Comparison of ENCODE assay signal across 23 mouse cellular contexts in genomic region chr5:35366241-35367032, GRCm38 (mm10). TPM values are rescaled to one million over a fixed set of nuclear protein-coding genes. Genes with fewer than 3 reads are reported as not detected.
"Had no signal": no experiment of that assay in that cellular context is flagged by ENCODE, and none has a peak within 500 bp of the region (broad histone marks: within the 10 kb centered on the region; RNA-seq: fewer than 3 reads in every experiment).

No protein-coding gene starts in this region.

- H3K9me3 ChIP-seq: midbrain, embryonic 10.5 days; midbrain, embryonic 13.5 days; midbrain, embryonic 15.5 days; neural tube, embryonic 13.5 days; neural tube, embryonic 15.5 days had no signal

- H3K4me2 ChIP-seq: lung, embryonic 14.5 days; midbrain, embryonic 13.5 days; midbrain, embryonic 15.5 days; neural tube, embryonic 13.5 days; neural tube, embryonic 15.5 days had no signal

- H3K36me3 ChIP-seq: midbrain, embryonic 10.5 days; midbrain, embryonic 13.5 days; midbrain, embryonic 15.5 days; neural tube, embryonic 13.5 days; neural tube, embryonic 15.5 days had no signal

- H3K4me3 ChIP-seq: midbrain, embryonic 10.5 days; midbrain, embryonic 13.5 days; midbrain, embryonic 15.5 days; myocyte; neural tube, embryonic 13.5 days; neural tube, embryonic 15.5 days had no signal

- H3K4me1 ChIP-seq: midbrain, embryonic 13.5 days; midbrain, embryonic 15.5 days; neural tube, embryonic 13.5 days; neural tube, embryonic 15.5 days had no signal

- H3K27ac ChIP-seq: midbrain, embryonic 10.5 days; midbrain, embryonic 13.5 days; midbrain, embryonic 15.5 days; neural tube, embryonic 13.5 days; neural tube, embryonic 15.5 days had no signal

- DNase-seq: lung, adult 18-20 months; lung, embryonic 14.5 days; lung, postnatal 10 days; retina, postnatal 1 day; right cerebral cortex, adult 18-20 months; right cerebral cortex, postnatal 25 days; right cerebral cortex, postnatal 4 days; spleen, adult 18-20 months; thymus, adult 18-20 months; thymus, postnatal 14 days; thymus, postnatal 36 days had no signal

- ATAC-seq: midbrain, embryonic 13.5 days; midbrain, embryonic 15.5 days had no signal

- H3K9ac ChIP-seq: lung, embryonic 14.5 days; midbrain, embryonic 13.5 days; midbrain, embryonic 15.5 days; neural tube, embryonic 13.5 days; neural tube, embryonic 15.5 days had no signal

RNA-seq across cellular contexts. Expression of gene Hmx1, which starts 22.5 kb away (rescaled TPM):
- total RNA-seq: megakaryocyte, adult 5-6 weeks; megakaryocyte-erythroid progenitor cell, adult 5-6 weeks had no signal
- polyA plus RNA-seq: lung, embryonic 14.5 days; lung, embryonic 16.5 days; midbrain, embryonic 13.5 days; midbrain, embryonic 15.5 days; myocyte; small intestine, adult 2 months; stomach, embryonic 14.5 days; stomach, embryonic 16.5 days had no signal
